Mouse (Mus musculus) splenic B cell, adult 2 months (primary cell): ENCODE data around the gene Ubac1.

ENCODE experiments used
- DNase-seq: peaks from one replicate; pipeline ENCODE4 v3.0.0-alpha.2; 2011; ENCODE audit warnings: low read depth, low spot score
- H3K27me3 ChIP-seq: 2 replicates; pipeline ENCODE4 v1.6.1; 2012; ENCODE audit warnings: mild to moderate bottlenecking, low read length, moderate library complexity, mixed read lengths; ENCODE audit not compliant: control insufficient read depth, poor library complexity, insufficient read depth, severe bottlenecking
- H3K36me3 ChIP-seq: 2 replicates; pipeline ENCODE4 v1.6.1; 2012; ENCODE audit warnings: mild to moderate bottlenecking, low read length, moderate library complexity, mixed read lengths; ENCODE audit not compliant: control insufficient read depth, poor library complexity, insufficient read depth, severe bottlenecking

Gene Ubac1

DNA sequence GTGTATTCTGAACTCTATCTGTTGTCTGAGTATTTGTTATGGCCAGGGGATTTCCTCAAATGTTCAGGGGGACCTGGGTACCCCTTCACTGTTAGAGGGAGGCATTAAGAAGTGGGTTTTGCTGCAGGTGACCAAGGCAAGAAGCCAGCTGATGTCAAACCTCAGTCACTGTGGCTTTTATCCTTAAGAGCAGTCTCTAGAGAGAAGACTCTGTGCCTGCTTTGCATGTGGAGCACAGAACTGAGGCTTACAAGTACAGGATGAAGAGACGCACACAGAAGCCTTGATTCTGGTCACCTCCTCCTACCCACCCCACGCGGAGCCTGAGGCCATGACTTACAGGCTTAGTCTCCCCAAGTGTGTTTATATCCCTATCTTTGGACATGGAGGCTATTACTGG, 72.3 kb downstream of the Ubac1 start:
- no peaks in the 10 kb centered on the region for H3K36me3 ChIP-seq

More for the DNA sequence above, 72.3 kb downstream of the Ubac1 start:
- no peak for DNase-seq
- no peaks in the 10 kb centered on the region for H3K27me3 ChIP-seq
